Mouse (Mus musculus): ENCODE measurements around the gene Cnot1. TPM values are rescaled to one million over a fixed set of nuclear protein-coding genes. Genes with fewer than 3 reads are reported as not detected.

The Cnot1 gene
- polyA plus RNA-seq (2014; fragmentation: Nextera tagmentation; extraction: Ambion mirVana) = 62.8 and 76.8 TPM in 2 replicates

- Histone ChIP-seq H3K36me3 (ENCODE audit: control insufficient read depth, insufficient read depth, low read length) (no peaks in the 10 kb centered on the region), H3K9ac (replicated peaks; ENCODE audit: low read depth, low read length) (peak within 1 kb of the TSS; percentile 92), H3K4me3 (ENCODE audit: low read depth, low read length) (peak within 1 kb of the TSS; percentile 97), H3K4me2 (ENCODE audit: low read depth, low read length) (peak within 1 kb of the TSS; percentile 90), H3K4me1 (ENCODE audit: control insufficient read depth, insufficient read depth, low read length) (peaks cover 16% of the 10 kb centered on the region), H3K27me3 (ENCODE audit: control insufficient read depth, insufficient read depth, low read length) (no peaks in the 10 kb centered on the region), H3K27ac (ENCODE audit: low read depth, low read length) (peak within 1 kb of the TSS; percentile 95), H3K9me3 (ENCODE audit: control insufficient read depth, low read length) (no peaks in the 10 kb centered on the region)
- under 1% methylated on average over 44 of the region's 44 CpGs for WGBS
- ATAC-seq (ENCODE audit: low read depth) = peak; percentile 97
Observed at GRCm38 (mm10) chr8:95807331-95807843, at the start of gene Cnot1. Gene Cnot1 (minus strand): TSS chr8:95807464.

- no peak overlapping the region for H3K27ac ChIP-seq (ENCODE audit: low read depth, low read length)
- peaks cover 7% of the 10 kb centered on the region for H3K4me1 ChIP-seq (ENCODE audit: control insufficient read depth, insufficient read depth, low read length)
- H3K36me3 ChIP-seq (ENCODE audit: control insufficient read depth, insufficient read depth, low read length) = no peaks in the 10 kb centered on the region
- H3K9ac ChIP-seq (replicated peaks; ENCODE audit: low read depth, low read length) = no peak overlapping the region
- WGBS = 90% methylated on average over 6 of the region's 6 CpGs
- H3K27me3 ChIP-seq (ENCODE audit: control insufficient read depth, insufficient read depth, low read length) = no peaks in the 10 kb centered on the region
- no peak overlapping the region for H3K4me2 ChIP-seq (ENCODE audit: low read depth, low read length)
- no peak for ATAC-seq (ENCODE audit: low read depth)
- H3K9me3 ChIP-seq (ENCODE audit: control insufficient read depth, low read length) = no peaks in the 10 kb centered on the region
- H3K4me3 ChIP-seq (ENCODE audit: low read depth, low read length) = no peak overlapping the region
Observed at GRCm38 (mm10) chr8:95854174-95854573, 46.9 kb upstream of the Cnot1 start.

DNA sequence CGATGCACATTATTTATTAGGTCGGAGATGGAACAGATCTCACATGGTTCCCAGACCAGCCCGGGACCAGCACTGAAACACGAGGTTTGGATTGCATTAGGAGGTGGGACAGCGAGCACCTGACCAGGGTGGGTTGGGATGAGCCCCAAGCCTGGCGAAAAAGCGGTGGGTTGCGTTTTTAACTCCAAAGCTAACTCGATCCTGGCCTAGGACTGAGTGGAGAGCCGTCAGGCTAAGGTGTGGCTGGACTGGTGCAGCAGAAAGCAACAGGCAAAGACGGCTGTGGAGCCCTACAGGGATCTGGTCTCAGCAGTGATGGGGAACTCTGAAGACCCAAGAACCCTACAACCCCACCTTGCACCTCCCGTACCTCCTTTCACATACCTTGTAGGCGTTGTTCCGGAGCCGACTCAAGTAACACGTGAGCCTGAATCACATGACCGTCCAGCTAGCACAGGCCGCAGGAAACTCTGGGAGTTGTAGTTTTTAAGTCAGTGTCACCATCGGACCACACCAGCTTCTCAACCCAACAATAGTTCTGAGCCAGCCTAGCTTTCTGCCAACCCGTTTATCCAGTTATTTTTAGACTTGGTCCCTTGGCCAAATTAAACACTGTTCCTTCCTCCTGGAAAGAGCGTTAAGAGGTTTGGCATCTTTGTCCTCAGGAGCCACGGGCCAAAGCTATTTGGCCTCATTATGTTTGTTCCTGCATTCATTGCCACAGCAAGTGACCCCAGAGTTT, 46.0 kb upstream of the Cnot1 start, which contains the start of gene Slc38a7:
Gene Slc38a7, minus strand, starts transcription at position 438 of the 742 bp plus-strand sequence.
- H3K4me2 ChIP-seq (ENCODE audit: low read depth, low read length) = peak within 1 kb of the TSS; percentile 75
- H3K27me3 ChIP-seq (ENCODE audit: control insufficient read depth, insufficient read depth, low read length) = no peaks in the 10 kb centered on the region
- H3K9ac ChIP-seq (replicated peaks; ENCODE audit: low read depth, low read length) = peak within 1 kb of the TSS; percentile 69
- H3K36me3 ChIP-seq (ENCODE audit: control insufficient read depth, insufficient read depth, low read length) = no peaks in the 10 kb centered on the region
- no peak within 1 kb of the TSS for H3K27ac ChIP-seq (ENCODE audit: low read depth, low read length)
- H3K4me1 ChIP-seq (ENCODE audit: control insufficient read depth, insufficient read depth, low read length) = peaks cover 7% of the 10 kb centered on the region
- peak within 1 kb of the TSS; percentile 67 for H3K4me3 ChIP-seq (ENCODE audit: low read depth, low read length)
- no peaks in the 10 kb centered on the region for H3K9me3 ChIP-seq (ENCODE audit: control insufficient read depth, low read length)
- WGBS = 9% methylated on average over 22 of the region's 22 CpGs
- ATAC-seq (ENCODE audit: low read depth) = peak; percentile 98

DNA sequence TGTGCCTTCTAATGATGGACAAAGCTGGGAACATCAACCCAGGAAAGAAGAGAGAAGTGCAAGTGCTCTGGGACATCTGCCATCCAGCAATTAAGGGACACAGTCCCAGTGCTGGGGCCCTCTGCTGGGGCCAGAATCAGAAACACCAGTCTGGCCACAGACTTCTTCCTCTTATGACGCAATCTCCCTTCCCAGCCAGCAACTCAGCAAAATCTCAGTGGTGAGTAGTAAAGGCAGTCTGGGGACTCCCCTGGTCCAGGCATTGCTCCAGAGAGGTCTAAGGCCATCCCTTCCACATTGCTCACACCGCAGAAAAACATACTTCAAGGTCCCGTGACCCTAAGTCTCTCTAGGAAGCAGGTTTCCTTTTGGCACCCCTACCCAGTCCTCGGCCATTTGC, 45.0 kb upstream of the Cnot1 start:
- peak overlapping the region; percentile 67; the same call in 1 of the 2 replicates for H3K4me3 ChIP-seq (ENCODE audit: low read depth, low read length)
- H3K36me3 ChIP-seq (ENCODE audit: control insufficient read depth, insufficient read depth, low read length) = no peaks in the 10 kb centered on the region
- whole genome bisulfite sequencing = 76% methylated on average over 4 of the region's 4 CpGs
- ATAC-seq (ENCODE audit: low read depth) = no peak
- no peaks in the 10 kb centered on the region for H3K27me3 ChIP-seq (ENCODE audit: control insufficient read depth, insufficient read depth, low read length)
- H3K9me3 ChIP-seq (ENCODE audit: control insufficient read depth, low read length) = no peaks in the 10 kb centered on the region
- peak overlapping the region; percentile 75 for H3K4me2 ChIP-seq (ENCODE audit: low read depth, low read length)
- H3K4me1 ChIP-seq (ENCODE audit: control insufficient read depth, insufficient read depth, low read length) = peaks cover 7% of the 10 kb centered on the region
- H3K9ac ChIP-seq (replicated peaks; ENCODE audit: low read depth, low read length) = 0 out of 2 replicates have a peak overlapping the region, but pooled peaks have one; percentile 69
- H3K27ac ChIP-seq (ENCODE audit: low read depth, low read length) = no peak overlapping the region

- H3K9ac ChIP-seq (replicated peaks; ENCODE audit: low read depth, low read length) = no peak overlapping the region
- no peaks in the 10 kb centered on the region for H3K9me3 ChIP-seq (ENCODE audit: control insufficient read depth, low read length)
- WGBS = 96% methylated on average over 2 of the region's 2 CpGs
- no peak overlapping the region for H3K4me3 ChIP-seq (ENCODE audit: low read depth, low read length)
- peaks cover 5% of the 10 kb centered on the region; the same call in 1 of the 2 replicates for H3K36me3 ChIP-seq (ENCODE audit: control insufficient read depth, insufficient read depth, low read length)
- H3K4me2 ChIP-seq (ENCODE audit: low read depth, low read length) = no peak overlapping the region
- H3K27ac ChIP-seq (ENCODE audit: low read depth, low read length) = no peak overlapping the region
- H3K27me3 ChIP-seq (ENCODE audit: control insufficient read depth, insufficient read depth, low read length) = no peaks in the 10 kb centered on the region
- ATAC-seq (ENCODE audit: low read depth) = no peak
- H3K4me1 ChIP-seq (ENCODE audit: control insufficient read depth, insufficient read depth, low read length) = peaks cover 7% of the 10 kb centered on the region
Observed at GRCm38 (mm10) chr8:95850326-95850725, 43.1 kb upstream of the Cnot1 start.

GRCm38 (mm10) chr8:95848734-95849464, 41.6 kb upstream of the Cnot1 start:
- no peak for ATAC-seq (ENCODE audit: low read depth)

DNA sequence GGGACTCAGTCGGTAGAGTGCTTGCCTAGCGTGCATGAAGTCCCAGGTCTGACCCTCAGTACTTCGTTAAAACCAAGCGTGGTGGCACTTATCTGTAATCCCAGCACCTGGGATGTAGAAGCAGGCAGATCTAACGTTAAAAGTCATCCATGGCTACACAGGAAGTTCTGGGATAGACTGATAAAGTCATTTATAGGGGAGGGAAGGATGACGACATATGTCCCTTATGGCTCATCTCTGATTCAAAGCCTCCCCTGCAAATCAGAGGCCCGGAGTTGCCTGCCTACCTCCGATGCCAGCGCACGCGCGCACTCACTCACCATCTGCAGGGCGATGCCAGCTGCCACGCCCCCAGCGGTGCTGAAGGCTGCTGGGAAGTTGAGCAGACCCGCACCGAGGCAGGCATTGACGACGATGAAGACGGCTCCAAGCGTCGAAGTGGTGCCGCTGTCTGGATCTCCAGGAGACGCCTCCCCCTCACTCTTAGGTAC, 40.8 kb upstream of the Cnot1 start:
- Histone ChIP-seq H3K4me3 (ENCODE audit: low read depth, low read length) (no peak overlapping the region), H3K27me3 (ENCODE audit: control insufficient read depth, insufficient read depth, low read length) (no peaks in the 10 kb centered on the region), H3K9ac (replicated peaks; ENCODE audit: low read depth, low read length) (no peak overlapping the region), H3K36me3 (ENCODE audit: control insufficient read depth, insufficient read depth, low read length) (peaks cover 17% of the 10 kb centered on the region), H3K4me2 (ENCODE audit: low read depth, low read length) (no peak overlapping the region; the same call in 1 of the 2 replicates), H3K27ac (ENCODE audit: low read depth, low read length) (no peak overlapping the region), H3K9me3 (ENCODE audit: control insufficient read depth, low read length) (no peaks in the 10 kb centered on the region), H3K4me1 (ENCODE audit: control insufficient read depth, insufficient read depth, low read length) (peaks cover 7% of the 10 kb centered on the region)
- 87% methylated on average over 24 of the region's 24 CpGs for WGBS
- no peak for ATAC-seq (ENCODE audit: low read depth)

More at GRCm38 (mm10) chr8:95848734-95849464, 41.6 kb upstream of the Cnot1 start:
- no peak overlapping the region for H3K4me3 ChIP-seq (ENCODE audit: low read depth, low read length)
- peaks cover 14% of the 10 kb centered on the region for H3K36me3 ChIP-seq (ENCODE audit: control insufficient read depth, insufficient read depth, low read length)
- no peak overlapping the region for H3K9ac ChIP-seq (replicated peaks; ENCODE audit: low read depth, low read length)
- peaks cover 7% of the 10 kb centered on the region for H3K4me1 ChIP-seq (ENCODE audit: control insufficient read depth, insufficient read depth, low read length)
- 92% methylated on average over 19 of the region's 19 CpGs for WGBS
- H3K9me3 ChIP-seq (ENCODE audit: control insufficient read depth, low read length) = no peaks in the 10 kb centered on the region
- H3K27ac ChIP-seq (ENCODE audit: low read depth, low read length) = no peak overlapping the region
- H3K27me3 ChIP-seq (ENCODE audit: control insufficient read depth, insufficient read depth, low read length) = no peaks in the 10 kb centered on the region
- H3K4me2 ChIP-seq (ENCODE audit: low read depth, low read length) = no peak overlapping the region; the same call in 1 of the 2 replicates

DNA sequence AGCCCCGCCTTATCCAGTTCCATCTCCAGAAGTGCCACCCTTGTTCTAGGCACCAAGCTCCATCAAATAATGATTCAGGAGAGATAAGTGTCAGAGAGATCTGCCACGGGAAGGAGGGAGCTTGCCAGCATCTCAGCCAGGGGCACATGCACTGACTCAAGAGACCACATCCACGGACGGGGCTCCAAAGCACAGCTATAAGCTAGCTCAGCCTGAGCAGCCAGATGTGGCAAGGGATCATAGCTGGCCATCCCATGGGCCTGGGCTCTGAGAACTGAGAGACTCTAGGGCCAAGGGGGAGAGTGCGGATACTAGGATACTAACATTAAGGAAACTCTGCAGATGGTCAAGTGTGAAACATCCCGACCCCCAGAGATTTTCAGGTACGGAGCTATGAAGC, 37.8 kb upstream of the Cnot1 start:
- Histone ChIP-seq H3K4me1 (ENCODE audit: control insufficient read depth, insufficient read depth, low read length) (no peaks in the 10 kb centered on the region), H3K4me2 (ENCODE audit: low read depth, low read length) (no peak overlapping the region), H3K27me3 (ENCODE audit: control insufficient read depth, insufficient read depth, low read length) (no peaks in the 10 kb centered on the region), H3K4me3 (ENCODE audit: low read depth, low read length) (no peak overlapping the region), H3K9me3 (ENCODE audit: control insufficient read depth, low read length) (no peaks in the 10 kb centered on the region), H3K27ac (ENCODE audit: low read depth, low read length) (no peak overlapping the region), H3K36me3 (ENCODE audit: control insufficient read depth, insufficient read depth, low read length) (peaks cover 35% of the 10 kb centered on the region), H3K9ac (replicated peaks; ENCODE audit: low read depth, low read length) (no peak overlapping the region)
- no peak for ATAC-seq (ENCODE audit: low read depth)
- 96% methylated on average over 7 of the region's 7 CpGs for WGBS
